Mouse (Mus musculus): ENCODE data around the gene Cnih3.

The Cnih3 gene

GRCm38 (mm10) chr1:181399179-181399578, 46.8 kb downstream of the Cnih3 start:
- DNase-seq (ENCODE audit: low read depth in 1 of 2, low spot score in 2 of 2) = no peak

GRCm38 (mm10) chr1:181403056-181403455, 50.6 kb downstream of the Cnih3 start:
- DNase-seq (ENCODE audit: low read depth in 1 of 2, low spot score in 2 of 2) = no peak

- DNase-seq (ENCODE audit: low read depth in 1 of 2, low spot score in 2 of 2) = no peak
Observed at GRCm38 (mm10) chr1:181407281-181407680, 54.9 kb downstream of the Cnih3 start.

- DNase-seq (ENCODE audit: low read depth in 1 of 2, low spot score in 2 of 2) = no peak
Observed at GRCm38 (mm10) chr1:181408086-181408975, 55.9 kb downstream of the Cnih3 start.

GRCm38 (mm10) chr1:181409693-181410092, 57.3 kb downstream of the Cnih3 start:
- DNase-seq (ENCODE audit: low read depth in 1 of 2, low spot score in 2 of 2) = no peak

DNA sequence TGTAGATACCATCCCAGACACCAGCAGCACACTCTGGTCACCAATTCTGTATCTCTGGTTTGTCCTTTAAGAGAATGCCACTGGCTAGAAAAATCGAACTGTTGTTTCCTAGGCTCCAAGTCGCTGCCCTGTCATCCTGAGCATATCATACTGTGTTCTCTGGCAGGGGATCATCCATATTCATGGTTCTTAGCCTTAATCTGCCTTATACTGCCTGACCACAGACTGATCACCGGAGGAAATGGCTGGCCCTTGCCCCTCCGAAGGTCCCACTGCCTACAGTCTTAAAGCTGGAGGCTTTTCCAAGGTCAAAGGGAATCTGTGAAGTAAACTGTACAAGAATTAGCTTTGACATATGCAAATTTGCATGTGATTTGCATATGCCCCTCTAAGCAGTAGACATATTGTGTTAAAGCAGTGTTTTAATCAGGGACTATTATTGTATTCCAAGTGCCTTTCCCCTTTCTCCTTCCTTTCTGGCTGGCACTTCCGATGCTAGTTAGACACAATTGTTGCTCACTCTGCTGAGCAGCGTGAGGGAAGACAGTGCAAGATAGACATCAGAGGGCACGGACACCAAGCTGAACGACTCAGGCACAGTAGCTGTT, 58.3 kb downstream of the Cnih3 start:
- no peak for DNase-seq (ENCODE audit: low read depth in 1 of 2, low spot score in 2 of 2)

GRCm38 (mm10) chr1:181414985-181415384, 62.6 kb downstream of the Cnih3 start:
- no peak for DNase-seq (ENCODE audit: low read depth in 1 of 2, low spot score in 2 of 2)

DNA sequence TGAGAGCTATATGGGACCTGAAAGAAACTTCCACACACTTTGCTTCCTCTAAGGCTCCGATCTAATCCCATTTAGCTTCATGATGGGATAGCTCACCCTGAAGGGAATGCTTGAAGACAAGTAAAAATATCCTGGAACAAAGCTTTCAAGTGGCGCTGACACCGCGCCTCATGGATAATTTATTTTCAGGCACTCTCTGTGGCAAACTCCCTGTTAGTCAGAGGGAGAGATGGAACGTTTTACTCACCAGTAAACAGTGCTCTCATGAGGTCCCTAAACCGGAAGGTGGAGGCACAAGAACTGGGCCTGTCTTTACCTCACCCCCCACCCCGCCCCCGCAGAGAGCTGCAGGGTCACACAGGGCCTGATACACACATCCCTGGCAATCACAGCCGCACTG, 64.4 kb downstream of the Cnih3 start:
- no peak for DNase-seq (ENCODE audit: low read depth in 1 of 2, low spot score in 2 of 2)

- DNase-seq (ENCODE audit: low read depth in 1 of 2, low spot score in 2 of 2) = no peak
Observed at GRCm38 (mm10) chr1:181417937-181418523, 65.6 kb downstream of the Cnih3 start.

- DNase-seq (ENCODE audit: low read depth in 1 of 2, low spot score in 2 of 2) = no peak
Observed at GRCm38 (mm10) chr1:181420080-181420536, 67.7 kb downstream of the Cnih3 start.

DNA sequence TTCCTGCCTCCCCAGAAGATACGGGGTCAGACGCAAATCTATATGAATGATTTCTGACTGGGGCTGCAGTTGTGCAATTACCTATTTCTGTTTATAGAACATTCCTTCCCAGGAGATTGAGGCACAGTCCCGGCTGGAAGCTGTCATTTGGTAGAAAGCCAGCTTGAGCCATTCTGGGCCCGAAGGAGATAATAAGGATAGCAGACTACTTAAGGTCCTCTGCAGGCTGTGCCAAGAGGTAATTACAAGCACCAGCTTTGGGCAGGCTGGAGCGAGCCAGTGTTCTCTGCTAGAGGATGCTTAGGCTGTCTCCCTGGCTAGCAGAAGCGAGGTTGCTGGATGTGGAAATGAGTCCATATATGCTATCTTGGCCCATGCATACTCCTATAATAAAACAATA, 70.4 kb downstream of the Cnih3 start:
- DNase-seq (ENCODE audit: low read depth in 1 of 2, low spot score in 2 of 2) = no peak

DNA sequence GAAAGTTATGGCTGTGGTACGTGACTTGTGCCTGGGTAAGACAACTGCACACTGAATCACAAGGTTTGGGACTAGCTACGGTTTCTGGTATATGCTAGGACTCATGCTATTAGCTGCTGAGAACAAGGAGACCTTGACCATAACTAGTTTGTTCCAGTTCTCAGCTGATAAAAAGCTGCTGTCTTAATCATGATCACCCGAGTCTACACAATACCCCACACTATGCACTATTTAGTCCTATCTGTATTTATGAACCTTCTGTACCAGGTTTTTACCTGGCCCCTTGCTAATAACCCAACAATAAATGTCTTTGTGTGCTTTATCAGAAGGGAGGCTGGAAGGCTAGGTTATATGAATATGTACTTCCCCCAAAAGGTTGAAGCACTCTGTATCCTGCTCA, 72.5 kb downstream of the Cnih3 start:
- no peak for DNase-seq (ENCODE audit: low read depth in 1 of 2, low spot score in 2 of 2)

DNA sequence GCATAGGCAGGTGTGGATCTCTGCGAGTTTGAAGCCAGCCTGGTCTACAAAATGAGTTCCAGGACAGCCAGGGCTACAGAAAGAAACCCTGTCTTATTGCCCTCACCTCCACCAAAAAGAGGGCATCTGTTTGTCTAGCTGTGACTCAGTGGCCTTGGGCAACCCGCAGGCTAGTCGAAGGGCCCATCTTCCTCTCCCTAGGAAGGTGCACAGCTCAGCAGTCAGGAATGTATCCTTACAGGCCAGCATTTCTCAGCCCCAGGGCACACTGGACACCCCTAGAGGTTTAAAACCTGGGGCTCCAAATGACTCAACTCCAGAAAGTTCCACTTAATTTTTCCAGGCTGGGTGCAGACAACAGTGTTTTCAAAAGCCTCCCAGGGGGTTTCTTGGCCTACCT, 73.0 kb downstream of the Cnih3 start:
- DNase-seq (ENCODE audit: low read depth in 1 of 2, low spot score in 2 of 2) = no peak

GRCm38 (mm10) chr1:181426406-181426805, 74.0 kb downstream of the Cnih3 start:
- DNase-seq (ENCODE audit: low read depth in 1 of 2, low spot score in 2 of 2) = no peak

- DNase-seq (ENCODE audit: low read depth in 1 of 2, low spot score in 2 of 2) = no peak
Observed at GRCm38 (mm10) chr1:181433263-181433662, 80.8 kb downstream of the Cnih3 start.

GRCm38 (mm10) chr1:181435414-181435813, 83.0 kb downstream of the Cnih3 start:
- DNase-seq (ENCODE audit: low read depth in 1 of 2, low spot score in 2 of 2) = no peak

DNA sequence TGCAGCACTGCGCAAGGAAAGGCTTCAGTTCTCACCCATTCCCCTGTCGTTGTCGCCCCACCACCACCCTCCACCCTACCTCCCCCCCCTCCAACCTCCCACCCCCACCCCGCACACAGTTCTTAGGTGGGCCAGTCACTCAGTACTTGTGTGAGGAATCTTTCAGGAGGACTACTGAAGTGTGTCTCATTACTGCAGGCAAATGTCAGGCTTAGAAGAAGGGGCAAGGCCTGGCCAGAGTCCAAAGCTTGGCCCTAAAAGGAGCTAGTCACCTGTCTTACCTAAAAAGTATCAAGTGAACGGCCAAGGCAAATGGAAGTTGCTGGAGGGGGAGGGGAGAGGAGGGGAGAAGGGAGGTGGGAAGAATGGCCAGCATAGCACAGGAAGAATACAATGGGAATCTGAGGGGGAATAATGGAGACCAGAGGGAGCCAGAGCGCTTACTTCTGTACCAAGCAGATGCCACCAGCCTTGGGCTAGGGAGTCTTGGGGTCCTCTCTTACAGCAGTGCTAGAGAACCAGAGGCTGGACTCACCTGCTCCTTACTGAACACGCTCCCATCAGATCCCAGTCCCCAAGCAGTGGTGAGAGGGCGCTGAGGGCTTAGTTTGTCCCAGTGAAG, 88.7 kb downstream of the Cnih3 start:
- DNase-seq (ENCODE audit: low read depth in 1 of 2, low spot score in 2 of 2) = no peak

DNA sequence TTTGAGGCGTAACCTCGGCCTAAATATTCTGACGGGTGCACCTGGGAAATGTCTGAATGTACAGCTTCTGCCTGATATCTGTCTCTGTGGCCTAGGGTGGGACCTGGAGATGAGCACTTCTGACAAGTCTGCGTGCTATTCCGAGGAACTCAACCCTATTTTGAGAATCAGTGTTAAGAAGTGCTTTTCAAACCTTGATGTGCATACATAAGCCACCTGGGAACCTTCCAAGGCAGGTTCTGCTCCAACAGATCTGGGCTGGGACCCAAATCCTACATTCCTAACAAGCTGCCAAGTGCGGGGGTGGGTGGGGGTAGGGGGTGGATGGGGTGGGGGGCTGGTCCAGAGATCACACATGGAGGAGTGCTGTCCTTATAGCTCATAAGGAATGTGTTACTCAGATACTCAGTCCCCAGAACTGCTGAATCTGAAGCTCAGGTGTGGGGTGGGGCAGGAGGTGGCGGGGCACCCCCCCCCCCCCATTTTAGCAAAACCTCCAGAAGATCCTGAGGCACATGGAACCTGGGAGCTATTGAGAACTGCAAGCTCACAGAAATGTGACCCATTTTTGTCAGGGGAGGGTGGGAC, 89.3 kb downstream of the Cnih3 start:
- no peak for DNase-seq (ENCODE audit: low read depth in 1 of 2, low spot score in 2 of 2)

- no peak for DNase-seq (ENCODE audit: low read depth in 1 of 2, low spot score in 2 of 2)
Observed at GRCm38 (mm10) chr1:181445041-181445440, 92.6 kb downstream of the Cnih3 start.

GRCm38 (mm10) chr1:181445630-181446257, 93.3 kb downstream of the Cnih3 start:
- DNase-seq (ENCODE audit: low read depth in 1 of 2, low spot score in 2 of 2) = no peak

DNA sequence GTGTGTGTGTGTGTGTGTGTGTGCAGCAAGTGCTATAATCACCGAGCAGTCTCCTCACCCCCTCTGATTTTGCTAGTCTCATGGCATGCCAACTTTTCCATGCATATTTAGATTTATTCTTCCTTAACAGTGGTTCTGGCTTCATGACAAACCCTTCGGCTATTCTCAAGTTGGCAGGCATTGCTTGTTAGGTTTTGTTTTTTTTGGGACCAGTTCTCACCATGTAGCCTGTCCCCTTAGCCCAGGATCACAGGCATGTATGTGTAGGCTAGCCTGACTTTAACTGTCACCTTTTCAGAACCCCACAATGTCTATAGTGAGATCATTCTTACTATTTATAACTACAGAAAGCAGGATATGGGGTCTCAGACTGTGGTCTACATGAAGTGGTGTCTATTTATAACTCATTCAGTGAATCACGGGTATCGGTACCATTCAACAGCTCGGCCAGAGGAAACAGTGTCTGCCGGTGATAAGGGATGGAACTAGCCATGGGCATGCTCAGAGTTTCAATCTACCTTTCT, 94.2 kb downstream of the Cnih3 start:
- no peak for DNase-seq (ENCODE audit: low read depth in 1 of 2, low spot score in 2 of 2)
